Mouse (Mus musculus) fibroblast of lung, adult 2 months (primary cell): ENCODE results near the gene Prkcb.
A peak's percentile ranks its signal among the peaks of the same experiment; 100 is the strongest.

Source experiments
- DNase-seq: peaks from one replicate; pipeline ENCODE4 v3.0.0-alpha.2; 2011; ENCODE audit warnings: low read depth

Gene Prkcb

DNA sequence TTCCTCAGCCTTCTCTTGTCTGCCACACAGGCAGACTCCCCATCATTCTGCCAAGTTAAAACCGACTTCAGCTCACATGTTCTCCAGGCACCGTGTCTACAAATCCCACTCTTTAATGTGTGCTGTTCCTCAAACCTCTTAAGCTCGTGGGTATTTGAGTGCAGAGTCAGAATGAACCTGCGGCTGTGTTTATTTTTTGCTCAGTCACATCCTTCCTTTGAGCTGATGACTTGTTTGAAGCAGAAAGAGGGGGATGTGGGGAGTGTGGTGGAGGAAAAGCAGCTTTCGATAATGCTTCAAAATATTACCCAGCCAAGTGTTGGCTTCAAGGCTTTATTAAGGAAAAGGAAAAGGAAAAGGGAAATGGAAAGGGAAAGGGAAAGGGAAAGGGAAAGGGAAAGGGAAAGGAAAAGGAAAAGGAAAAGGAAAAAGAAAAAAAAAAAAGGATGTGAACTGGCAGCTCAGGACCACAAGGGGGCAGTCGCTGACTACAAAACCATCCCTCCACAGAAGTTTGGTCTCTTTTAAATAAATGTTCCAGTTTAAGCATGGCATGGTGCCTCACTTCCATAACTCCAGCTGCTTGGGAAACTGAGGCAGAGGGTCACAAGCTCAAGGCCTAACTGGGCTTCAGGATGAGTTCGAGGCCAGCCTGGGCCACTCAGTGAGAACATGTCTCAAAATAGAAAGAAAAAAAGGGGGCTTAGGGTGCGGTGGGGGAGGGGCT, 177.4 kb downstream of the Prkcb start:
- no peak for DNase-seq

GRCm38 (mm10) chr7:122466722-122467121, 178.2 kb downstream of the Prkcb start:
- no peak for DNase-seq

DNA sequence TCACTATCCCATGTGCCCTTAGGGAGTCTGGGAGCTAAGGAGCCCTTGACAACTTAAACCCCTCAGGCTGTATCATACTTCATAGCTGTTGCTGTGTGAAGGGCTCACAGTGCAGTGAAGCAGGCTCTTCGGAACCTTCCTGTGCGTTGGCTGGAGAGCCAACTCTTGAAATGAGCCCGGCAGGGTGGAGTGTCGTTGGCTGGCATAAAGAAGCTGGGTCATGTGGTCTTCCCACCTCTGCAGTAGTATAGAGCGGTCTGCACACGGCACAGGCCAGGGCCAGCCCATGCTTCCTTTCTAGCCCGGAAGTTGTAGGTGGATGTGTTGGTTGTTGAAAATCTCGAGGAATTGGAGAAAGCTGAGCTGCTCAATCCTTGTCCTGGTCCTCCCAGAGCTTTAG, 179.3 kb downstream of the Prkcb start:
- DNase-seq: no peak

- peak; percentile 6 for DNase-seq
Measured at GRCm38 (mm10) chr7:122470370-122471280, 182.1 kb downstream of the Prkcb start.

GRCm38 (mm10) chr7:122472223-122472622, 183.7 kb downstream of the Prkcb start:
- DNase-seq: no peak

DNA sequence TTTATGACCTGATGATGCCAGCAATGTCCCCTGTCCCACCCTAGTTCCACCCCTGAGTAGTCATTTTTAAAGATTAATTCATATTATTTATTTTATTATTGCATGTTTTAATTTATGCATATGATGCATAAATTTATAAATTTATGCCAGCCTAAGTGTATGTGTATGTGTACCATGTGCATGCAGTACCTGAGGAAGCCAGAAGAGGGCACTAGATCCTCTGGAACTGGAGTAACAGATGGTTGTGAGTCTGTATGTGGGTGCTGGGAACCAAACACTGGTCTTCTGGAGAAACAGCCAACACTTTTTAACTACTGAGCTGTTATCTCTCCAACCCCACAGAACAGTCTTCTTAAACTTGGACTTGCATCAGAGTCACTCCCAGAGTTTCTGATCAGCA, 186.5 kb downstream of the Prkcb start:
- DNase-seq: no peak

DNA sequence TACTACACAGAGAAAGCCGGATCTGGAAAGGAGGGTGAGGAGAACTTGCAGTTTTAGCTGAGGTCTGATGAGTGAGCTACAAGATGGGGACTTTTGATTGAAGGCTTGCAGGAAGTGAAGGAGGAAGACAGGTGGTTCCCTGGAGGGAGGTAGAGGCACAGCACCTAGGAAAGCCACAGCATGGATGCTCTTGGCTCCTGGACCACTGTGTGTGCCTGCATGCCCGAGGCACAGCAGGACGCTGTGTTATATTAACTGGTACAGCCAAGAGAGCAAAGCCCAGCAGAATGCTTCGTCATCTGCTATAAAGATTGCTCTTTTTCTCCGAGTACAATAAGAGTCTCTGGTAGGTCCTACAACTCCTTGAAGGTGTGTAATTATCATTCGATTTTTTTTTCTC, 188.1 kb downstream of the Prkcb start:
- DNase-seq: no peak

GRCm38 (mm10) chr7:122477118-122477517, 188.6 kb downstream of the Prkcb start:
- no peak for DNase-seq

DNA sequence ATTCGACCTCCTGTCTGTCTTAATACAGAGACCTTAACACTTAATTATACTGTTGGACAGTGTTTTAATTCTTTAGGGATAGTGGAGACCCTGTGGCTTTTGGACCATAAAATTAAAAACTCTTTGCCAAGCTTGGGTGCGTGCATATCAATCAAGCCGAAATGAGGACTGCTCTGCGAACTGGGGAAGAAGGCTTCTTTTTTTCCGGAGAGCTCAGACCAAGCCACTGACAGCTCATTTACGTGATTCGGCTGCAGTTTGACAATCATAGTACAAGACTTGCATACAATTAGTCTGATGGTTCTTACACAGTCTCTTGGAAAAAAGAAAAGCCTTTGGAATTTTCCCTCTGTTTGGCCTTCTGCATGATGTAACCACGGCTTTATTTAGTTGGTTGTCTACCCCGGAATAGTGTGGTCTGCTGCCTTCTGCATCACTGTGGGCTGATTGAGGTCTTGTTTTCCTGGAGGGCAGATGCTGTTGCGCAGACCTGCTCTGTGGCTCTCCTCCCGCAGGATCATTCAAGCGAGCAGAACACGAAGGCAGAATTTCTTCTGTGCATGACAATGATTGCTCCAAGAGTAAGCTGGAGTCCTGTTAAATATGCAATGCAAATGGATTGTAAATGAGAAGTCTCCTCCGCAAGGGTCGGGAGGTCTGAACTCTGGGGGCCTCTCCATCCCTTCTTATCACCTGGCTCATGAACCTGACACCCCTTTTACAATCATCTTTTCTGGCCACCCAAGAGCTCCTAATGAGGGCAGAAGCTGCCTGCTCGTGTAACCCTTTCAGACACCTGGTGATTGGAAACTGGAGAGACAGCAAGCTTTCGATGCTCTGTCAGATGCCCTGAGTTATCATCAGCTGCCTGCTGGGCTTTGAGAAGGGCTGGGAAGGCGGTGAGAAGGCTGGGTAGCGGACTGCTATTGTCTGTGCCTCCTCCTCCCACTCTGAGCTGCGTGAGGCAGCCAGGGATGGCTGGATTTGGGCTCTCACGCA, 189.3 kb downstream of the Prkcb start:
- no peak for DNase-seq

DNA sequence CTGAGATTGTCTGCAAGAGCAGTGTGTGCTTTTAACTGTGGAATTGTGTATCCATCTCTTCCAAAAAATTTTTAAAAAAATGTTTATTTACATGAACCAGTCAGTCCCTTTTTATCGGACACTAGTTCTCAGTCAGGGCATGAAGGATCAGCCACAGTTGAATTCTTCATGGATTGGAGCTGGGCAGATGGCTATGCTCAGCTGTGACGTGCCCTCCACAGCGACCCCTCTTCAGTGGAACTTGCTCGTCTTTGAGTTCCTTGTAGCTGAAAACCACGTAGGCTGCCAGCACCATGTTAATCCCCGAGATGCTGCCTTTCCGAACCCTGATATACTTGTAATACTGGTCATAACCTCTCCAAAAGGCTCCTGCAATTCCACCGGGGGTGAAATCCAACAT, 195.4 kb downstream of the Prkcb start:
- DNase-seq: no peak

GRCm38 (mm10) chr7:122487929-122488571, 199.5 kb downstream of the Prkcb start:
- no peak for DNase-seq

- DNase-seq: no peak
Measured at GRCm38 (mm10) chr7:122492041-122492440, 203.5 kb downstream of the Prkcb start.

GRCm38 (mm10) chr7:122492936-122493335, 204.4 kb downstream of the Prkcb start:
- DNase-seq: no peak

- no peak for DNase-seq
Measured at GRCm38 (mm10) chr7:122494088-122494487, 205.5 kb downstream of the Prkcb start.

DNA sequence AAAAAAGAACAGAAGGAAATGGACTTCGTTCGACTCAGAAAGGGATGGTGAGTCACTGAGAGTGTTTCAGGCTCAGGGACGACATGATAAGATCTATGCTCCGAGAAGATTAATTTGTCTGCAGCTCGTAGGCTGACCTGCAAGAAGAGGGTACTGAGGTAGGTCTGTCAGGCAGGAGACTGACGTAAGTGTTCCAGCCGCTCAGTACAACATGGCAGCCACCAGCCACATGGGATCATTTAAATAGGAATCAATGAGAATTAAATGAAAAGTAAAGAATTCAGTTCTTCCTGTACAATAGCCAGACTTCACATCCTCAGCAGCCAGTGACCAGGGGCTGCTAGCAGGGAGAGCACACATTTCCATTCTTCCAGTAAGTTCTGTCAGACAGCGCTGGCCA, 209.0 kb downstream of the Prkcb start:
- no peak for DNase-seq

DNA sequence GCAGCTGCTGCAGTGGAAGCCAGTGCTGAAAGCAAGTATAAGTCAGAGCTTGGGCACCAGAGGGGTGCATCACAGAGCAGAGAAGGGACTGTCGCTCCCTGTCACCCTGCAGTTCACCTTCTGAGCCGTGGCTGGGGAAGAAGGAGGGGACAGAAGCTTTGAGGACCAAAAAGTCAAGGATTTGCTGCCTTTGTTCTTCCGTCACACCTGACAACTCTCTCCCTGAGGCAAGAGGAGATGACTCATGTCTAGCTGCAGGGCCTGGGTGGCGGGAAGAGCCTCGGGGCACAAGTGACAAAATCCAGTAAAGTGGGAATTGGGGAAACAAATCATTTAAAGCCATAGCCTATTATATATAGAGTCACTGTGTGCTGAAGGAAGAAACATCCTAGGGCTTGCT, 209.9 kb downstream of the Prkcb start:
- no peak for DNase-seq

- no peak for DNase-seq
Measured at GRCm38 (mm10) chr7:122499743-122500597, 211.4 kb downstream of the Prkcb start.

GRCm38 (mm10) chr7:122506467-122506866, 217.9 kb downstream of the Prkcb start:
- no peak for DNase-seq

- DNase-seq: no peak
Measured at GRCm38 (mm10) chr7:122509903-122510302, 221.4 kb downstream of the Prkcb start.

- DNase-seq: no peak
Measured at GRCm38 (mm10) chr7:122512430-122512966, 223.9 kb downstream of the Prkcb start.
